Comparison of ENCODE assay signal across 9 mouse cellular contexts in genomic region chr15:7075185-7075584, GRCm38 (mm10). TPM values are rescaled to one million over a fixed set of nuclear protein-coding genes. Genes with fewer than 3 reads are reported as not detected.
A peak's percentile ranks its signal among the peaks of the same experiment; 100 is the strongest.
DNase-seq lines count a peak whose midpoint lies in the region; ATAC-seq and TF ChIP-seq lines count a peak whose summit lies in the region.
"Had no signal": no experiment of that assay in that cellular context is flagged by ENCODE, and none has a peak within 500 bp of the region (broad histone marks: within the 10 kb centered on the region; RNA-seq: fewer than 3 reads in every experiment).

No protein-coding gene starts in this region.

- H3K4me2 ChIP-seq in forebrain, postnatal 0 days (ENCODE audit: low read depth), result no peak overlapping the region
- no peak overlapping the region for H3K4me2 ChIP-seq in midbrain, embryonic 13.5 days (replicated peaks)

- H3K4me1 ChIP-seq in forebrain, postnatal 0 days (ENCODE audit: insufficient read depth), result 0 out of 2 replicates have a peak, but pooled peaks cover 3% of the 10 kb centered on the region
- H3K4me1 ChIP-seq in kidney, adult 2 months (ENCODE audit: control insufficient read depth, insufficient read depth, low read length), result peaks cover 2% of the 10 kb centered on the region; the same call in 1 of the 2 replicates
- peaks cover 5% of the 10 kb centered on the region; the same call in 1 of the 2 replicates for H3K4me1 ChIP-seq in midbrain, embryonic 13.5 days (replicated peaks)

- no peak for TF ChIP-seq POLR2A in kidney, adult 2 months (IDR thresholded peaks at IDR 0.05; ENCODE audit: low read depth, low read length)

- H3K4me3 ChIP-seq in forebrain, postnatal 0 days (ENCODE audit: low read depth, low read length), result no peak overlapping the region
- H3K4me3 ChIP-seq in kidney, adult 2 months (ENCODE audit: insufficient read depth, low read depth, low read length), result no peak overlapping the region
- no peak overlapping the region for H3K4me3 ChIP-seq in midbrain, embryonic 13.5 days (replicated peaks)

- DNase-seq in heart, postnatal 14 days, result peak; percentile 30 to 55
- no peak for DNase-seq in heart, postnatal 25 days (ENCODE audit: low spot score)
- peak; percentile 72 for DNase-seq in forebrain, postnatal 0 days
- peak; percentile 87 for DNase-seq in kidney, adult 2 months
- DNase-seq in embryo, embryonic 11 days, result no peak
- DNase-seq: thymus, postnatal 36 days had no signal

- intact Hi-C loops in heart, postnatal 14 days (cut with DNase I), result no loop called here
- intact Hi-C loops in heart, postnatal 25 days (cut with DNase I), result no loop called here

- H3K36me3 ChIP-seq in forebrain, postnatal 0 days (ENCODE audit: insufficient read depth), result no peaks in the 10 kb centered on the region
- no peaks in the 10 kb centered on the region for H3K36me3 ChIP-seq in kidney, adult 2 months (ENCODE audit: control insufficient read depth, insufficient read depth, low read length)
- no peaks in the 10 kb centered on the region for H3K36me3 ChIP-seq in midbrain, embryonic 13.5 days

- 53% methylated on average over 6 of the region's 6 CpGs for whole genome bisulfite sequencing in forebrain, postnatal 0 days
- 64% methylated on average over 6 of the region's 6 CpGs for WGBS in kidney, adult 2 months
- 73% methylated on average over 6 of the region's 6 CpGs for WGBS in midbrain, embryonic 13.5 days

- no peak overlapping the region for H3K27ac ChIP-seq in forebrain, postnatal 0 days (ENCODE audit: low read depth, low read length)
- peak overlapping the region; percentile 51 for H3K27ac ChIP-seq in kidney, adult 2 months (ENCODE audit: insufficient read depth, low read depth, low read length)
- H3K27ac ChIP-seq in midbrain, embryonic 13.5 days, result no peak overlapping the region

- no peak for TF ChIP-seq CTCF in forebrain, postnatal 0 days (IDR thresholded peaks at IDR 0.05; ENCODE audit: low read depth)
- no peak for TF ChIP-seq CTCF in kidney, adult 2 months (conservative IDR thresholded peaks at IDR 0.05; ENCODE audit: insufficient read depth, insufficient read length, low read depth, low read length)

- H3K9ac ChIP-seq in forebrain, postnatal 0 days, result no peak overlapping the region
- no peak overlapping the region for H3K9ac ChIP-seq in midbrain, embryonic 13.5 days (replicated peaks)

- no peaks in the 10 kb centered on the region for H3K9me3 ChIP-seq in forebrain, postnatal 0 days (ENCODE audit: low read length)
- H3K9me3 ChIP-seq in midbrain, embryonic 13.5 days, result no peaks in the 10 kb centered on the region

- no peaks in the 10 kb centered on the region for H3K27me3 ChIP-seq in forebrain, postnatal 0 days (ENCODE audit: insufficient read depth, low read length)
- H3K27me3 ChIP-seq in kidney, adult 2 months (replicated peaks; ENCODE audit: control insufficient read depth, insufficient read depth, low read length), result no peaks in the 10 kb centered on the region
- H3K27me3 ChIP-seq in midbrain, embryonic 13.5 days, result no peaks in the 10 kb centered on the region

- peak; percentile 88 for ATAC-seq in forebrain, postnatal 0 days
- peak; percentile 65; the same call in 1 of the 2 replicates for ATAC-seq in midbrain, embryonic 13.5 days
- no peak for ATAC-seq in CD4-positive, CD25-positive, alpha-beta regulatory T cell, adult 4 months
- no peak for ATAC-seq in cerebellum, adult (ENCODE audit: insufficient number of reproducible peaks, low FRiP score, low TSS enrichment)

RNA-seq across cellular contexts. Expression of gene Lifr, which starts 15.2 kb away (rescaled TPM):
- 10 to 100 TPM; 57.6 to 63.2 TPM for total RNA-seq in heart, postnatal 14 days (2021)
- total RNA-seq in heart, postnatal 25 days (2021), result 10 to 100 TPM; 53.8 to 63.4 TPM
- total RNA-seq in forebrain, postnatal 0 days (2014; rRNA removed), result 20.9 and 26.1 TPM in 2 replicates
- 5.5 and 6.8 TPM in 2 replicates for polyA plus RNA-seq in forebrain, postnatal 0 days (2015; fragmentation: Nextera tagmentation; extraction: Ambion mirVana)
- polyA plus RNA-seq in kidney, adult 2 months (2012; rRNA removed), result 26.2 and 64.8 TPM in 2 replicates
- 7.1 and 8.2 TPM in 2 replicates for polyA plus RNA-seq in midbrain, embryonic 13.5 days (2015; fragmentation: Nextera tagmentation; extraction: Ambion mirVana)
- under 1 TPM; 0.06 to 0.16 TPM for polyA plus RNA-seq in CD4-positive, CD25-positive, alpha-beta regulatory T cell, adult 4 months (2017; shearing (Covaris generic))

Comparison
In these comparisons a context has a peak if more than half of its experiments do, and no peak if none do; other contexts are left out.
1. DNase-seq: peak in heart, postnatal 14 days (2 of 2), forebrain, postnatal 0 days (single experiment) and kidney, adult 2 months (single experiment); none in heart, postnatal 25 days (single experiment) and embryo, embryonic 11 days (single experiment).
2. ATAC-seq: peak in forebrain, postnatal 0 days (single experiment) and midbrain, embryonic 13.5 days (single experiment); none in CD4-positive, CD25-positive, alpha-beta regulatory T cell, adult 4 months (single experiment) and cerebellum, adult (single experiment).